Mouse (Mus musculus) CH12.LX (cell line): ENCODE results near the gene Mff. TPM values are rescaled to one million over a fixed set of nuclear protein-coding genes. Genes with fewer than 3 reads are reported as not detected.
A peak's percentile ranks its signal among the peaks of the same experiment; 100 is the strongest.

Experiments used
- DNase-seq: peaks from one replicate; pipeline ENCODE4 v3.0.0-alpha.2; 2013; ENCODE audit errors: extremely low read depth
- H3K27ac ChIP-seq: 2 replicates; pipeline ENCODE4 v1.5.1; 2012; ENCODE audit warnings: low read depth, mild to moderate bottlenecking, control low read depth, moderate library complexity; ENCODE audit not compliant: insufficient read depth
- H3K27me3 ChIP-seq: replicated peaks from 2 replicates; pipeline ENCODE3; 2012; ENCODE audit warnings: inconsistent platforms
- H3K36me3 ChIP-seq, 2 experiments: replicated peaks in 1 of 2; 2 replicates each; pipeline versions ENCODE3 to v1.6.1; 2012; ENCODE audit warnings: inconsistent platforms in 1 of 2, low read length in 1 of 2, mild to moderate bottlenecking in 1 of 2, mixed read lengths in 1 of 2, moderate library complexity in 1 of 2; ENCODE audit not compliant: control insufficient read depth in 1 of 2, insufficient read depth in 1 of 2
- H3K4me1 ChIP-seq, 2 experiments: 2 replicates each; pipeline ENCODE4 v1.6.1; 2012; ENCODE audit warnings: inconsistent platforms in 1 of 2, moderate library complexity in 1 of 2; ENCODE audit not compliant: insufficient read depth in 2 of 2, control insufficient read depth in 1 of 2
- H3K4me2 ChIP-seq: 2 replicates; pipeline ENCODE4 v1.6.1; 2012; ENCODE audit warnings: low read depth, mild to moderate bottlenecking, control low read depth; ENCODE audit not compliant: poor library complexity, insufficient read depth, severe bottlenecking
- H3K4me3 ChIP-seq, 3 experiments: fragments of 150-350 bp in 1 of 3; sonication (generic) in 1 of 3; replicated peaks in 1 of 3; 2 replicates each; pipeline versions ENCODE3 to v1.5.1; 2011 to 2012; ENCODE audit warnings: low read depth in 2 of 3, low read length in 2 of 3, mild to moderate bottlenecking in 2 of 3, moderate library complexity in 2 of 3, control low read depth in 1 of 3, improper control_type of control experiment in 1 of 3, inconsistent platforms in 1 of 3, mixed read lengths in 1 of 3; ENCODE audit not compliant: poor library complexity in 1 of 3
- H3K79me2 ChIP-seq: replicated peaks from 2 replicates; pipeline ENCODE4 v1.6.1; 2012; ENCODE audit warnings: mild to moderate bottlenecking, moderate library complexity; ENCODE audit not compliant: control insufficient read depth, poor library complexity, insufficient read depth, severe bottlenecking; ENCODE audit errors: extremely low read depth
- H3K9ac ChIP-seq: 2 replicates; pipeline ENCODE4 v1.6.1; 2012; ENCODE audit warnings: low read depth, mild to moderate bottlenecking, control low read depth, moderate library complexity; ENCODE audit not compliant: insufficient read depth
- H3K9me3 ChIP-seq: replicated peaks from 2 replicates; pipeline ENCODE3; 2012; ENCODE audit warnings: low read length, inconsistent platforms, mixed read lengths
- BHLHE40 ChIP-seq: IDR thresholded peaks from 2 replicates; pipeline ENCODE4 v1.6.1; 2011; ENCODE audit warnings: mild to moderate bottlenecking, low read depth, low read length, improper control_type of control experiment
- CHD1 ChIP-seq: IDR thresholded peaks from 2 replicates; pipeline ENCODE4 v1.6.1; 2012; ENCODE audit warnings: low read depth, low read length, improper control_type of control experiment, inconsistent platforms
- CHD2 ChIP-seq: IDR thresholded peaks from 2 replicates; pipeline ENCODE4 v1.6.1; 2011; ENCODE audit warnings: low read length, improper control_type of control experiment
- CTCF ChIP-seq, 2 experiments: IDR thresholded peaks in 1 of 2; conservative IDR thresholded peaks in 1 of 2; 2 replicates each; pipeline ENCODE4 v1.5.1; 2011 to 2012; ENCODE audit warnings: low read depth in 2 of 2, low read length in 2 of 2, improper control_type of control experiment in 1 of 2, inconsistent platforms in 1 of 2, mild to moderate bottlenecking in 1 of 2, moderate library complexity in 1 of 2
- E2F4 ChIP-seq: IDR thresholded peaks from 2 replicates; pipeline ENCODE4 v1.6.1; 2011; ENCODE audit warnings: low read depth, low read length, improper control_type of control experiment; ENCODE audit not compliant: insufficient replicate concordance
- ELF1 ChIP-seq: IDR thresholded peaks from 2 replicates; pipeline ENCODE4 v1.6.1; 2014; ENCODE audit warnings: low read depth, mild to moderate bottlenecking, inconsistent platforms, low read length, improper control_type of control experiment
- EP300 ChIP-seq: IDR thresholded peaks from 2 replicates; pipeline ENCODE4 v1.6.1; 2011; ENCODE audit warnings: low read length, improper control_type of control experiment
- ETS1 ChIP-seq: conservative IDR thresholded peaks from 2 replicates; pipeline ENCODE4 v1.6.1; 2012; ENCODE audit warnings: low read depth, mild to moderate bottlenecking, inconsistent platforms, low read length, improper control_type of control experiment, moderate library complexity
- GABPA ChIP-seq: IDR thresholded peaks from 2 replicates; pipeline ENCODE4 v1.6.1; 2012; ENCODE audit warnings: low read depth, low read length, improper control_type of control experiment, inconsistent platforms; ENCODE audit not compliant: insufficient replicate concordance
- HCFC1 ChIP-seq: IDR thresholded peaks from 2 replicates; pipeline ENCODE4 v1.6.1; 2012; ENCODE audit warnings: low read depth, mild to moderate bottlenecking, inconsistent platforms, low read length, improper control_type of control experiment
- IRF4 ChIP-seq: IDR thresholded peaks from 2 replicates; pipeline ENCODE4 v1.6.1; 2014; ENCODE audit warnings: low read depth, mild to moderate bottlenecking, inconsistent platforms, low read length, improper control_type of control experiment
- KAT2A ChIP-seq: IDR thresholded peaks from 2 replicates; pipeline ENCODE4 v1.6.1; 2012; ENCODE audit warnings: low read length, improper control_type of control experiment, inconsistent platforms; ENCODE audit not compliant: insufficient replicate concordance
- MAX ChIP-seq: IDR thresholded peaks from 2 replicates; pipeline ENCODE4 v1.6.1; 2011; ENCODE audit warnings: low read length, improper control_type of control experiment
- MAZ ChIP-seq: IDR thresholded peaks from 2 replicates; pipeline ENCODE4 v1.6.1; 2012; ENCODE audit warnings: low read depth, mild to moderate bottlenecking, inconsistent platforms, low read length, improper control_type of control experiment, moderate library complexity
- MEF2A ChIP-seq: IDR thresholded peaks from 2 replicates; pipeline ENCODE4 v1.6.1; 2014; ENCODE audit warnings: low read depth, mild to moderate bottlenecking, inconsistent platforms, low read length, improper control_type of control experiment, borderline replicate concordance
- MXI1 ChIP-seq: IDR thresholded peaks from 2 replicates; pipeline ENCODE4 v1.6.1; 2011; ENCODE audit warnings: mild to moderate bottlenecking, low read depth, low read length, improper control_type of control experiment
- MYC ChIP-seq: IDR thresholded peaks from 2 replicates; pipeline ENCODE4 v1.6.1; 2011; ENCODE audit warnings: low read depth, mild to moderate bottlenecking, improper control_type of control experiment, low read length
- NELFE ChIP-seq: IDR thresholded peaks from 2 replicates; pipeline ENCODE4 v1.6.1; 2011; ENCODE audit warnings: low read depth, low read length, improper control_type of control experiment
- NRF1 ChIP-seq: IDR thresholded peaks from 2 replicates; pipeline ENCODE4 v1.6.1; 2014; ENCODE audit warnings: low read depth, mild to moderate bottlenecking, inconsistent platforms, low read length, improper control_type of control experiment, moderate library complexity
- POLR2A ChIP-seq: IDR thresholded peaks from 2 replicates; pipeline ENCODE4 v1.6.1; 2011; ENCODE audit warnings: low read depth, mild to moderate bottlenecking, improper control_type of control experiment, low read length
- POLR2AphosphoS2 ChIP-seq: IDR thresholded peaks from 2 replicates; pipeline ENCODE4 v1.6.1; 2011; ENCODE audit warnings: low read depth, low read length, improper control_type of control experiment
- RAD21 ChIP-seq: IDR thresholded peaks from 2 replicates; pipeline ENCODE4 v1.6.1; 2011; ENCODE audit warnings: low read depth, mild to moderate bottlenecking, low read length, improper control_type of control experiment, moderate library complexity
- RCOR1 ChIP-seq: conservative IDR thresholded peaks from 2 replicates; pipeline ENCODE4 v1.6.1; 2012; ENCODE audit warnings: low read depth, mild to moderate bottlenecking, inconsistent platforms, low read length, improper control_type of control experiment
- SIN3A ChIP-seq: IDR thresholded peaks from 2 replicates; pipeline ENCODE4 v1.6.1; 2012; ENCODE audit warnings: low read length, improper control_type of control experiment, inconsistent platforms
- SMC3 ChIP-seq: IDR thresholded peaks from 2 replicates; pipeline ENCODE4 v1.6.1; 2011; ENCODE audit warnings: low read depth, low read length, improper control_type of control experiment
- TBP ChIP-seq: conservative IDR thresholded peaks from 2 replicates; pipeline ENCODE4 v1.6.1; 2011; ENCODE audit warnings: low read depth, low read length, improper control_type of control experiment
- TCF12 ChIP-seq: IDR thresholded peaks from 2 replicates; pipeline ENCODE4 v1.6.1; 2014; ENCODE audit warnings: low read depth, mild to moderate bottlenecking, inconsistent platforms, low read length, improper control_type of control experiment
- UBTF ChIP-seq: IDR thresholded peaks from 2 replicates; pipeline ENCODE4 v1.6.1; 2012; ENCODE audit warnings: low read depth, mild to moderate bottlenecking, inconsistent platforms, low read length, improper control_type of control experiment, moderate library complexity
- USF1 ChIP-seq: IDR thresholded peaks from 2 replicates; pipeline ENCODE4 v1.6.1; 2014; ENCODE audit warnings: low read depth, mild to moderate bottlenecking, inconsistent platforms, low read length, improper control_type of control experiment
- ZC3H11A ChIP-seq: IDR thresholded peaks from 2 replicates; pipeline ENCODE4 v1.6.1; 2012; ENCODE audit warnings: low read depth, mild to moderate bottlenecking, inconsistent platforms, low read length, improper control_type of control experiment
- ZKSCAN1 ChIP-seq: IDR thresholded peaks from 2 replicates; pipeline ENCODE4 v1.6.1; 2012; ENCODE audit warnings: low read depth, inconsistent platforms, low read length, improper control_type of control experiment, borderline replicate concordance
- ZNF384 ChIP-seq: IDR thresholded peaks from 2 replicates; pipeline ENCODE4 v1.6.1; 2012; ENCODE audit warnings: low read depth, low read length, improper control_type of control experiment, inconsistent platforms
- dilution Hi-C: fragments of 300-500 bp; cut with MboI; formaldehyde crosslinking; loops from 2 replicates; pipeline ENCODE4 v1.14.3; 2020; ENCODE audit warnings: low sequenced_read_pairs; ENCODE audit not compliant: extremely low pct_unique_long_range_greater_than_20kb, extremely low pct_ligation_motif_present
- in situ Hi-C: fragments of 300-500 bp; cut with MboI; formaldehyde crosslinking; loops from 3 replicates; pipeline ENCODE4 v1.14.3; 2019; ENCODE audit warnings: low sequenced_read_pairs, low pct_ligation_motif_present, low pct_unique_long_range_greater_than_20kb, mixed read lengths
- polyA plus RNA-seq: library from polyadenylated mRNA; unstranded; fragments of >175 nt; gene quantifications from 2 replicates; pipeline ENCODE4 v1.2.1, GENCODE M21; 2012; ENCODE audit warnings: low read depth; ENCODE audit not compliant: insufficient read length
- total RNA-seq, 2 experiments: library from RNA; depleted of rRNA; stranded (reverse); fragments of 300-350 nt in 1 of 2; fragments of >200 nt in 1 of 2; gene quantifications; 2 replicates each; pipeline ENCODE4 v1.2.3; 2012 to 2014

The Mff gene
- total and polyA plus RNA-seq, 3 experiments, result 90.7 to 232 (median 169) TPM

DNA sequence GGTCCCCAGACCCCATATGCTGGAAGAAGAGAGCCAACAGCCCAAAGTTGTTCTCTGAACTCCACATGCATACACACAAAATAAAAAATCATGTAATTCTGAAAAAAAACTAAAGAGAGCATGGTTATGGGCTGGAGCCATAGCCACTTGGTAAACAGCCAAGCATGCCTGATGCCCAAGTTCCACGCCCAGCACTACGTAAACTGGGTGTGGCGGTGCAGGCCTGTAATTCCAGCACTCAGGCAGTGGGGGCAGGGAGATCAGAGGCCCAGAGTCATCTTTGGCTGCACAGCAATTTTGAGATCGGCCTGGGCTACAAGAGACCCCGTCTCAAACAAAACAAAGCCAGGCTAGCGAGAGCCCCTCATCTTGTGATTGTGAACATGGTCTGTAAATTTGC is 60.9 kb downstream of the Mff start:
- dilution Hi-C loops, result no loop called here
- Histone ChIP-seq H3K79me2 (no peaks in the 10 kb centered on the region), H3K36me3 (no peaks in the 10 kb centered on the region), H3K9me3 (no peaks in the 10 kb centered on the region), H3K9ac (no peak overlapping the region), H3K4me1 (no peaks in the 10 kb centered on the region), H3K27ac (no peak overlapping the region)
- in situ Hi-C loops, result loop anchor here (25.0 kb wide), 1 partner anchor 402 kb away; no protein-coding TSS in a partner anchor
- no peak for DNase-seq
- no peak for TF ChIP-seq KAT2A
- no peak for TF ChIP-seq SIN3A
- no peak for TF ChIP-seq CTCF (conservative IDR thresholded peaks at IDR 0.05 in 1 of 2, IDR thresholded peaks at IDR 0.05 in 1 of 2; ENCODE audit: low read depth in 2 of 2, low read length in 2 of 2)
- TF ChIP-seq BHLHE40, result no peak
- no peak for TF ChIP-seq CHD2
- no peak for TF ChIP-seq MYC
- no peak for TF ChIP-seq ELF1
- no peak for TF ChIP-seq TBP
- TF ChIP-seq MAZ, result no peak
- TF ChIP-seq ZNF384, result no peak
- TF ChIP-seq RCOR1, result no peak
- TF ChIP-seq HCFC1, result no peak
- TF ChIP-seq IRF4, result no peak
- no peak for TF ChIP-seq RAD21
- TF ChIP-seq EP300, result no peak
- no peak for TF ChIP-seq GABPA
- TF ChIP-seq MXI1, result no peak
- TF ChIP-seq MEF2A, result no peak
- TF ChIP-seq, all 38 proteins: peak for 0
- H3K4me2 ChIP-seq, result no peak overlapping the region
- peaks cover 2% of the 10 kb centered on the region for H3K27me3 ChIP-seq
- H3K4me3 ChIP-seq, result no peak overlapping the region

DNA sequence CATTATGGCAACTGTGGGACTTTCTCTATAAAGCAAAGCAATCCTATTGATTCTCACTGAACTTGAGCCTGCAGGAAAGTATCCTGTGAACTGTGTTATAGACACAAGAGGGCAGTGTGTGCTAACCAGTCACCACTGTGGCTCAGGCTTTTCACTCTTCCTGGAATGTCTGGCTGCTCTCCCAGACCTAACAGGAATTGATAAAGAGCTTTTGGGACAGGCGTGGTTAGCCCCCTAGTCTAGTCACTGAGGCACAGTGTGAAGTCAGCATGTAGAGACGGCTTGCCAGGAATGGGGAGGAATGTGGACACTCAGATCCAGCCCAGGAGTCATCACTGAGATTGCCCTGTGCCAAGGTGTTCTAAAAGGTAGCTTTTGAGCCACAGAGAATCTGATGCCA is 62.7 kb downstream of the Mff start:
- peak; percentile 40 for DNase-seq
- Histone ChIP-seq H3K27ac (no peak overlapping the region), H3K4me3 (no peak overlapping the region), H3K4me2 (no peak overlapping the region), H3K9me3 (no peaks in the 10 kb centered on the region), H3K79me2 (no peaks in the 10 kb centered on the region), H3K36me3 (no peaks in the 10 kb centered on the region), H3K9ac (no peak overlapping the region), H3K27me3 (peaks cover 2% of the 10 kb centered on the region), H3K4me1 (no peaks in the 10 kb centered on the region)
- in situ Hi-C loops, result loop anchor here (25.0 kb wide), 1 partner anchor 400 kb away; no protein-coding TSS in a partner anchor
- dilution Hi-C loops, result no loop called here
- TF ChIP-seq KAT2A, result no peak
- TF ChIP-seq ELF1, result no peak
- no peak for TF ChIP-seq CHD1
- no peak for TF ChIP-seq TBP
- TF ChIP-seq MAZ, result no peak
- TF ChIP-seq POLR2A, result no peak
- TF ChIP-seq GABPA, result no peak
- no peak for TF ChIP-seq RCOR1
- no peak for TF ChIP-seq ZNF384
- no peak for TF ChIP-seq SIN3A
- TF ChIP-seq RAD21, result peak; percentile 93
- TF ChIP-seq NRF1, result no peak
- no peak for TF ChIP-seq NELFE
- peak; percentile 76 for TF ChIP-seq ZC3H11A
- TF ChIP-seq UBTF, result no peak
- TF ChIP-seq ETS1, result no peak
- TF ChIP-seq CTCF (conservative IDR thresholded peaks at IDR 0.05 in 1 of 2, IDR thresholded peaks at IDR 0.05 in 1 of 2; ENCODE audit: low read depth in 2 of 2, low read length in 2 of 2), result peak; percentile 31 to 86; a peak in 3 of 4 replicates
- no peak for TF ChIP-seq POLR2AphosphoS2
- no peak for TF ChIP-seq USF1
- TF ChIP-seq E2F4, result no peak
- no peak for TF ChIP-seq ZKSCAN1
- no peak for TF ChIP-seq BHLHE40
- no peak for TF ChIP-seq EP300
- no peak for TF ChIP-seq TCF12
- no peak for TF ChIP-seq MEF2A
- TF ChIP-seq MAX, result no peak
- peak; percentile 85 for TF ChIP-seq SMC3
